Mouse (Mus musculus): ENCODE measurements at regions not wholly inside any gene's neighbourhood (a gene's known extent, or its start where the extent isn't known, plus 50 kb on each side); places are given as distances from the start of the nearest gene placed in this dataset.

DNA sequence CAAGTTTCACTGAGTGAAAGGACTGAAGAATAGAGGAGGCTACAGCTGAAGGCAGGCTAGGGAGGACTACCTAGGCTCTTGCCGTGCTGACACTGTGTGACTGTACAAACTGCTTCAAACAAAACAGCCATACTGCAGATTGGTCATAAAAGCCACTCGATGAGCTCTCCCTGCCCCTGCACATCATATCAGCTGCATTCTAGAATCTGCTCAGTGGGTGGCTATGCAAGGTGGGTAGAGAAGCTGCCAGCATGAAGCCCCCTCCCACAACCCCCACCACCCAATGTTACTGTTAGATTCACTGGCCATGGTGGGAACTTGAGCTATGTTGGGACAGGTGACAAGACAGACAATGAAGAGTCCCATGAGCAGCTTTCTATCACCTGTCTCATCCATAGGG, 107.2 kb upstream of the Tox3 start:
- TF ChIP-seq POLR2AphosphoS5 (IDR thresholded peaks at IDR 0.05; ENCODE audit: borderline replicate concordance, low read depth, low read length) (no peak), EP300 (IDR thresholded peaks at IDR 0.05; ENCODE audit: low read depth in 1 of 2, low read length in 2 of 2) (no peak), CTCF (IDR thresholded peaks at IDR 0.05 in 2 of 3, conservative IDR thresholded peaks at IDR 0.05 in 1 of 3; ENCODE audit: control insufficient read depth in 1 of 3, insufficient read depth in 1 of 3, low read depth in 2 of 3, low read length in 3 of 3, poor library complexity in 1 of 3, severe bottlenecking in 1 of 3) (no peak), ETS1 (IDR thresholded peaks at IDR 0.05; ENCODE audit: low read depth, low read length) (no peak)
- DNase-seq (ENCODE audit: low read depth, low spot score), result no peak
- Histone ChIP-seq H3K36me3 (ENCODE audit: control insufficient read depth in 1 of 2, insufficient read depth in 2 of 2, low read length in 2 of 2) (no peaks in the 10 kb centered on the region), H3K9me3 (replicated peaks; ENCODE audit: insufficient read depth, low read length) (no peaks in the 10 kb centered on the region), H3K27me3 (ENCODE audit: control insufficient read depth in 1 of 2, insufficient read depth in 2 of 2, low read length in 2 of 2) (no peaks in the 10 kb centered on the region), H3K79me2 (ENCODE audit: control insufficient read depth, insufficient read depth, low read length, poor library complexity) (no peaks in the 10 kb centered on the region), H3K4me1 (ENCODE audit: control insufficient read depth in 1 of 2, insufficient read depth in 2 of 2, low read length in 2 of 2) (no peaks in the 10 kb centered on the region), H3K9ac (ENCODE audit: control insufficient read depth, low read depth, low read length, poor library complexity, severe bottlenecking) (no peak overlapping the region), H3K4me3 (ENCODE audit: control insufficient read depth in 1 of 2, insufficient read depth in 1 of 2, low read depth in 2 of 2, low read length in 2 of 2) (no peak overlapping the region), H3K27ac (ENCODE audit: control insufficient read depth, low read depth, low read length) (no peak overlapping the region)

DNA sequence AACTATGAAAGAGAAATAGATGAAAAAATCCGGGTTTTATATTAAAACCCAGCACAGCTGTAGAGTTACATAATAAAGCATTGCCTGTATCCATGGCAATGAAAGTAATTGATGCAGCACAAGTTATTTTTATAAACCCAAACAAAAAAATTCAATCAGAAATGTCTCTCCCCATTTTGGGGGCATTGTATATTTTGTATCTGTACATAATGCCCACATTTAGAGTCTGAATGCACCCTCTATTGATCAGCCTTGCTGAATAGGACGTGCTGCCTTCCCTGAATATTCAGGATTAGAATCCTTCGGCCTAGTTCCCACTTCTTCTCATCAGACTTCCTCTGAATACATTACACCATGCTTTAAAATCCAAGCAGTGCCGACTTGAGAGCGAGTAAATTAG, 106.0 kb upstream of the Tox3 start:
- no peak overlapping the region for H3K27ac ChIP-seq (ENCODE audit: control insufficient read depth, low read depth, low read length)
- no peaks in the 10 kb centered on the region for H3K9me3 ChIP-seq (replicated peaks; ENCODE audit: insufficient read depth, low read length)
- H3K4me1 ChIP-seq (ENCODE audit: control insufficient read depth in 1 of 2, insufficient read depth in 2 of 2, low read length in 2 of 2), result no peaks in the 10 kb centered on the region
- no peak for DNase-seq (ENCODE audit: low read depth, low spot score)
- no peaks in the 10 kb centered on the region for H3K27me3 ChIP-seq (ENCODE audit: control insufficient read depth in 1 of 2, insufficient read depth in 2 of 2, low read length in 2 of 2)
- H3K4me3 ChIP-seq (ENCODE audit: control insufficient read depth in 1 of 2, insufficient read depth in 1 of 2, low read depth in 2 of 2, low read length in 2 of 2), result no peak overlapping the region
- TF ChIP-seq MYB (IDR thresholded peaks at IDR 0.05; ENCODE audit: low read depth, low read length) (no peak), TBP (IDR thresholded peaks at IDR 0.05; ENCODE audit: low read depth, low read length) (no peak), MAZ (IDR thresholded peaks at IDR 0.05; ENCODE audit: low read depth, low read length) (no peak), MXI1 (IDR thresholded peaks at IDR 0.05; ENCODE audit: low read depth, low read length) (no peak), ELF1 (IDR thresholded peaks at IDR 0.05; ENCODE audit: low read depth, low read length) (no peak), CHD1 (IDR thresholded peaks at IDR 0.05; ENCODE audit: low read depth, low read length) (no peak), RAD21 (IDR thresholded peaks at IDR 0.05; ENCODE audit: low read depth, low read length) (no peak), ZNF384 (IDR thresholded peaks at IDR 0.05; ENCODE audit: low read depth, low read length) (no peak), POLR2AphosphoS2 (IDR thresholded peaks at IDR 0.05; ENCODE audit: low read length) (no peak), POLR2A (IDR thresholded peaks at IDR 0.05; ENCODE audit: control insufficient read depth in 1 of 2, insufficient read depth in 1 of 2, low read depth in 1 of 2, low read length in 2 of 2, poor library complexity in 1 of 2) (no peak), NRF1 (IDR thresholded peaks at IDR 0.05; ENCODE audit: insufficient read depth, low read depth, low read length, poor library complexity, severe bottlenecking) (no peak), CHD2 (IDR thresholded peaks at IDR 0.05; ENCODE audit: low read length) (no peak), ETS1 (IDR thresholded peaks at IDR 0.05; ENCODE audit: low read depth, low read length) (no peak), TAL1 (IDR thresholded peaks at IDR 0.05; ENCODE audit: low read length) (no peak)
- H3K36me3 ChIP-seq (ENCODE audit: control insufficient read depth in 1 of 2, insufficient read depth in 2 of 2, low read length in 2 of 2), result no peaks in the 10 kb centered on the region
- no peak overlapping the region for H3K9ac ChIP-seq (ENCODE audit: control insufficient read depth, low read depth, low read length, poor library complexity, severe bottlenecking)
- H3K79me2 ChIP-seq (ENCODE audit: control insufficient read depth, insufficient read depth, low read length, poor library complexity), result no peaks in the 10 kb centered on the region
